Mouse (Mus musculus): Measurements from ENCODE around the gene Tmem171.

The Tmem171 gene

DNA sequence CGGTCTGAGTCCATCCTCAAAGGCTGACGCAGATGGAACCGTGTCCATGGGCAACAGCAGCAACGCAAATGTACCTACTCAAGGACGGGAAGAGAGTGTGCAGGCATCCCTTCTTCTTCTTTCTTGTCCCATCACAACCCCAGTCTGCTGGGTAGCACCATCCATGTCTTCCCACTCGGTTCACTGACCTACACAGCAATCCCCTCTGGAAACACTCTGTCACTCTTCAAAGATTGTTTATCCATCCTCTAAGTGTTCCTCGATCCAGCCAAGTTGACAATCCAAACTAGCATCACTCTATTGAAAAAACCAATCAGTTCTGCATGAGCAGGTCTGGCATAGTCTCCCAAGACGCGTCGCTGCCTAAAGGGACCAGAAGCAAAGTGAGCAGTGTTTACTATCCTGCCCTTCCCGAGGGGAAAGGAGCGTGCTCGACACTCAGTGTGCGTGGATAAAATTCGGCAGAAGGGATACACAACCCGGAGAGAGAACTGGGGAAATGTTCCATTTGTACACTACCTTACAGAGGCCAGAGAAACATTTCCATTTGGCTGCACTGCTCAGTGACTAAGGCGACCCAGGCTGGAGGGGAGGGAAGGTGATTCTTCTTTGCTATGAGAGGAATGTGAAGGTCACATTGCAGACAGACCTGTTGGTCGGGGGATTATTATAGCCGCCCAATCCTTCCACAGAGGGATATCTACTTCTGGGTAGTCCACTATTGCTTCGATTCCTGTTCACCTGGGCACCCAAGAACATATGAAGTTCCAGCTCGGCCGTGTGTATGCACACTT lies 46.7 kb downstream of the Tmem171 start:
- no peak for DNase-seq (ENCODE audit: extremely low spot score)

DNA sequence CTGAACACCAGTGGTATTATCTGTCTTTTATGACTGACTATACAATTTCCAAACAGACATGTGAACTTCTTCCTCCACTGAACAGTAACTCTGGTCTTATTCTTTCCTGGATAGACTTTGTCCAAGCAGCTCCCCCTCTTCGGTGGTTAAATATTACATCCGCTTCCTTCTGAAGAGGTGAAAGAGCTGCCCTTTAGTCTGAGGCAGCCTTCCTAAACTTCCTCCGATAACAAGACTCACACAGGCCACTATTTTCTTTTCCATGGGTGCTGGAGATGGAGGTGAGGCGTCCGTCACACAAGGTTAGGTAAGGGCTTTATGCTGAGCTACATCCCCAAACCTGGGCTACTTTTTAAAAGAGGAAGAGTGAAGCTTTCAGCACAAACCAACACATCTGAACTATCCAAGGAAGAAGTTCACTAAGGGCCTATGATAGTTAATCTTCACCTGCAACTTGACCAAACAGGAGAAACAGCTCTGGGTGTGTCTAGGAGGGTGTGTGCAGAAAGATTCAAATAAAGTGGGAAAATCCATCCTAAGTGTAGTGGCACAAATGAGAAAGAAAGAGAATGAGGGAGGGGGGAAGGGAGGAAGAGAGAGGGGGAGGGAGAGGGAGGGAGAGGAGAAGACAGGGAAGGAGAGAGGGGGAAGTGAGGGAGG lies 56.0 kb downstream of the Tmem171 start:
- no peak for DNase-seq (ENCODE audit: extremely low spot score)

DNA sequence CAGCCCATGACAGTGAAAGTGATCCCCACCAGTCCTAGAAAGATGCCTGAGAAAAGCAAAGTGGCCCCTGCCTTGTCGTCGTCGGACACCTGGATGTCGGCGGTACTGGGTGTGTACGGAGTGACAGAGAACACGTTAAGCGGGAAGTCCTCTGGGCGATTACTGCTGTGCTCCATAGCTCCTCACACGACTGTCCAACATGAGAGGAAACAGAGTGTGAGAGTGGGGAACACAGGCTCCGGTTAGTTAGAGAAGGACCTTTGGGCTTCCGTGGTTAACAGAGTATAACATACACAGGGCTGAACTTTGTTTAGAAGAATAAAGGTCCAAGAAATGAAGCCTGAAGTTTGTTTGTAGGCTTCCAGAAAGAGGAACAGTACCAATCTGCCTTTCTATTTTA lies 57.5 kb downstream of the Tmem171 start, which contains the start of gene Tmem174:
Tmem174 (minus strand) TSS at position 266 of the 400 bp plus-strand sequence.
- DNase-seq (ENCODE audit: extremely low spot score): no peak

DNA sequence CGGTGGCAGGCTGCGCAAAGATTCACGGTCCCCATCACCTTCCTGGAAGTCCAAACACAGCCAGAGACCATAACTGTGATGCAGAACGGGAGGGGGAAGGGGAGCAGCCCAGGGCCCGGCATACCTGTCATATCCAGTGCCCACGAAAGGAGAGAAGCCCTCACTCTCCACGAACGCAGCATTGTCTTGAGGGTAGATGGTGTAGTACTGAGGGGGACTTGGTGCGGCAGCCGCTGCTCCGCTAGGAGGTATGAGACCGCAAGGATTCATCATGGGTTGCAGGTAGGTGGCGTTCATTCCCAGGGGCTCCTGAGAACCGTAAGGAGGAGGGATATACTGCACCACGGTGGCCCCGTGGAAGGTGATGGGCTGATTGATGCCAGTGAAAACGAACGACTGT lies 58.1 kb downstream of the Tmem171 start:
- no peak for DNase-seq (ENCODE audit: extremely low spot score)

All from embryo, embryonic 9.5 days (tissue).